Mouse (Mus musculus) intestine, embryonic 16.5 days (tissue): ENCODE measurements at regions not wholly inside any gene's neighbourhood (a gene's known extent, or its start where the extent isn't known, plus 50 kb on each side); places are given as distances from the start of the nearest gene placed in this dataset.
A peak's percentile ranks its signal among the peaks of the same experiment; 100 is the strongest.

Experiments
- ATAC-seq: fragments of 200-750 bp; cut with Nextera tagmentation; 2 replicates; pipeline ENCODE4 v1.8.0; 2017; ENCODE audit warnings: moderate TSS enrichment, moderate library complexity
- H3K27ac ChIP-seq: fragments of 300-500 bp; sonication (generic); 2 replicates; pipeline ENCODE4 v1.5.1; 2014; ENCODE audit warnings: mild to moderate bottlenecking, low read length
- H3K27me3 ChIP-seq: fragments of 300-500 bp; sonication (generic); replicated peaks from 2 replicates; pipeline ENCODE4 v1.6.1; 2014; ENCODE audit warnings: low read length, control low read depth, mixed read lengths; ENCODE audit not compliant: control insufficient read depth, insufficient read depth
- H3K36me3 ChIP-seq: fragments of 300-500 bp; sonication (generic); 2 replicates; pipeline ENCODE4 v1.6.1; 2014; ENCODE audit warnings: low read length, control low read depth; ENCODE audit not compliant: control insufficient read depth, insufficient read depth
- H3K4me1 ChIP-seq: fragments of 300-500 bp; sonication (generic); 2 replicates; pipeline ENCODE4 v1.6.1; 2014; ENCODE audit warnings: low read length, control low read depth, mixed read lengths; ENCODE audit not compliant: control insufficient read depth, insufficient read depth
- H3K4me2 ChIP-seq: fragments of 300-500 bp; sonication (generic); 2 replicates; pipeline ENCODE4 v1.6.1; 2014; ENCODE audit warnings: low read depth, low read length, control low read depth
- H3K4me3 ChIP-seq: fragments of 300-500 bp; sonication (generic); 2 replicates; pipeline ENCODE4 v1.5.1; 2014; ENCODE audit warnings: mild to moderate bottlenecking, low read length
- H3K9ac ChIP-seq: fragments of 300-500 bp; sonication (generic); 2 replicates; pipeline ENCODE4 v1.6.1; 2014; ENCODE audit warnings: low read depth, low read length
- H3K9me3 ChIP-seq: fragments of 300-500 bp; sonication (generic); 2 replicates; pipeline ENCODE4 v1.6.1; 2016; ENCODE audit warnings: low read length, control low read depth; ENCODE audit not compliant: control insufficient read depth
- WGBS: fragments of 180-500 bp; shearing (Covaris S2); extraction: QIAGEN DNeasy Blood & Tissue Kit; methylation state at CpG from one replicate; pipeline ENCODE4 v1.1.7; 2014; 5-methylcytosine and 5-hydroxymethylcytosine counted together

GRCm38 (mm10) chr14:105498155-105498906 is 240.0 kb downstream of the Ndfip2 start:
- no peak for ATAC-seq
- WGBS = 56% methylated on average over 10 of the region's 10 CpGs
- Histone ChIP-seq H3K36me3 (no peaks in the 10 kb centered on the region), H3K4me3 (no peak overlapping the region), H3K27me3 (no peaks in the 10 kb centered on the region), H3K27ac (no peak overlapping the region), H3K4me2 (no peak overlapping the region), H3K9me3 (no peaks in the 10 kb centered on the region), H3K4me1 (peaks cover 29% of the 10 kb centered on the region), H3K9ac (no peak overlapping the region)

GRCm38 (mm10) chr14:105495161-105495560 is 236.8 kb downstream of the Ndfip2 start:
- H3K4me1 ChIP-seq = peaks cover 12% of the 10 kb centered on the region
- H3K27ac ChIP-seq = no peak overlapping the region
- H3K4me3 ChIP-seq = no peak overlapping the region
- H3K36me3 ChIP-seq = no peaks in the 10 kb centered on the region
- no peaks in the 10 kb centered on the region for H3K9me3 ChIP-seq
- no peaks in the 10 kb centered on the region for H3K27me3 ChIP-seq
- H3K9ac ChIP-seq = no peak overlapping the region
- ATAC-seq = no peak
- 33% methylated on average over 2 of the region's 2 CpGs for WGBS
- no peak overlapping the region for H3K4me2 ChIP-seq

GRCm38 (mm10) chr14:105494415-105494814 is 236.0 kb downstream of the Ndfip2 start:
- no peak overlapping the region for H3K4me3 ChIP-seq

GRCm38 (mm10) chr14:105490158-105490557 is 231.8 kb downstream of the Ndfip2 start:
- WGBS = 49% methylated on average over 3 of the region's 3 CpGs
- H3K9ac ChIP-seq = no peak overlapping the region
- H3K9me3 ChIP-seq = no peaks in the 10 kb centered on the region
- no peak for ATAC-seq
- no peaks in the 10 kb centered on the region for H3K4me1 ChIP-seq
- no peak overlapping the region for H3K4me3 ChIP-seq
- H3K4me2 ChIP-seq = no peak overlapping the region
- no peak overlapping the region for H3K27ac ChIP-seq
- H3K36me3 ChIP-seq = no peaks in the 10 kb centered on the region
- H3K27me3 ChIP-seq = no peaks in the 10 kb centered on the region

More at GRCm38 (mm10) chr14:105494415-105494814, 236.0 kb downstream of the Ndfip2 start:
- Histone ChIP-seq H3K27ac (no peak overlapping the region), H3K9ac (no peak overlapping the region), H3K9me3 (no peaks in the 10 kb centered on the region), H3K4me1 (peaks cover 8% of the 10 kb centered on the region), H3K36me3 (no peaks in the 10 kb centered on the region), H3K4me2 (no peak overlapping the region), H3K27me3 (no peaks in the 10 kb centered on the region)
- WGBS = 82% methylated on average over 3 of the region's 3 CpGs
- no peak for ATAC-seq

- Histone ChIP-seq H3K4me3 (peak overlapping the region; percentile 35), H3K27ac (peak overlapping the region; percentile 33), H3K36me3 (no peaks in the 10 kb centered on the region), H3K9ac (peak overlapping the region; percentile 61), H3K4me1 (peaks cover 8% of the 10 kb centered on the region), H3K9me3 (no peaks in the 10 kb centered on the region), H3K27me3 (no peaks in the 10 kb centered on the region), H3K4me2 (peak overlapping the region; percentile 56)
- peak; percentile 91 for ATAC-seq
- WGBS = 18% methylated on average over 21 of the region's 21 CpGs
Observed at GRCm38 (mm10) chr14:105483352-105484083, 225.1 kb downstream of the Ndfip2 start.

- Histone ChIP-seq H3K9ac (peak overlapping the region; percentile 61), H3K9me3 (no peaks in the 10 kb centered on the region), H3K4me3 (peak overlapping the region; percentile 35), H3K4me1 (peaks cover 8% of the 10 kb centered on the region), H3K27ac (no peak overlapping the region; the same call in 1 of the 2 replicates), H3K36me3 (no peaks in the 10 kb centered on the region), H3K27me3 (no peaks in the 10 kb centered on the region), H3K4me2 (peak overlapping the region; percentile 56)
- ATAC-seq = peak; percentile 75
- WGBS = 6% methylated on average over 16 of the region's 16 CpGs
Observed at GRCm38 (mm10) chr14:105482644-105483351, 224.4 kb downstream of the Ndfip2 start.

- peaks cover 8% of the 10 kb centered on the region for H3K4me1 ChIP-seq
- 69% methylated on average over 9 of the region's 9 CpGs for whole genome bisulfite sequencing
- no peaks in the 10 kb centered on the region for H3K36me3 ChIP-seq
- no peak overlapping the region for H3K27ac ChIP-seq
- H3K27me3 ChIP-seq = no peaks in the 10 kb centered on the region
- no peak overlapping the region for H3K9ac ChIP-seq
- no peak for ATAC-seq
- no peaks in the 10 kb centered on the region for H3K9me3 ChIP-seq
- no peak overlapping the region for H3K4me3 ChIP-seq
- H3K4me2 ChIP-seq = no peak overlapping the region
Observed at GRCm38 (mm10) chr14:105480048-105480447, 221.7 kb downstream of the Ndfip2 start.

GRCm38 (mm10) chr14:105474991-105475553 is 216.7 kb downstream of the Ndfip2 start:
- no peaks in the 10 kb centered on the region for H3K27me3 ChIP-seq

GRCm38 (mm10) chr14:105448919-105449458 is 190.6 kb downstream of the Ndfip2 start:
- Histone ChIP-seq H3K9me3 (no peaks in the 10 kb centered on the region), H3K4me2 (no peak overlapping the region), H3K9ac (no peak overlapping the region), H3K27ac (no peak overlapping the region), H3K36me3 (no peaks in the 10 kb centered on the region), H3K27me3 (no peaks in the 10 kb centered on the region), H3K4me3 (no peak overlapping the region), H3K4me1 (no peaks in the 10 kb centered on the region)
- 68% methylated on average over 3 of the region's 3 CpGs for WGBS
- ATAC-seq = no peak

More at GRCm38 (mm10) chr14:105474991-105475553, 216.7 kb downstream of the Ndfip2 start:
- Histone ChIP-seq H3K4me2 (no peak overlapping the region), H3K4me3 (no peak overlapping the region), H3K36me3 (no peaks in the 10 kb centered on the region), H3K9me3 (no peaks in the 10 kb centered on the region), H3K27ac (no peak overlapping the region), H3K9ac (no peak overlapping the region), H3K4me1 (no peaks in the 10 kb centered on the region)
- no peak for ATAC-seq
